Mouse (Mus musculus) hindbrain, postnatal 0 days (tissue): ENCODE measurements at regions not wholly inside any gene's neighbourhood (a gene's known extent, or its start where the extent isn't known, plus 50 kb on each side); places are given as distances from the start of the nearest gene placed in this dataset.

Experiments
- ATAC-seq: fragments of 200-750 bp; cut with Nextera tagmentation; 2 replicates; pipeline ENCODE4 v1.8.0; 2017; ENCODE audit warnings: mild to moderate bottlenecking, moderate TSS enrichment, moderate library complexity
- DNase-seq: peaks from one replicate; pipeline ENCODE4 v3.0.0-alpha.2; 2015; ENCODE audit warnings: low spot score
- H3K27ac ChIP-seq: fragments of 300-500 bp; sonication (generic); 2 replicates; pipeline ENCODE4 v1.5.1; 2014; ENCODE audit warnings: mild to moderate bottlenecking
- H3K27me3 ChIP-seq: fragments of 300-500 bp; sonication (generic); 2 replicates; pipeline ENCODE4 v1.6.1; 2014; ENCODE audit warnings: low read length, mixed read lengths; ENCODE audit not compliant: insufficient read depth
- H3K36me3 ChIP-seq: fragments of 300-500 bp; sonication (generic); 2 replicates; pipeline ENCODE4 v1.6.1; 2014; ENCODE audit warnings: low read length, mixed read lengths; ENCODE audit not compliant: insufficient read depth
- H3K4me1 ChIP-seq: fragments of 300-500 bp; sonication (generic); 2 replicates; pipeline ENCODE4 v1.6.1; 2014; ENCODE audit warnings: antibody characterized with exemption, low read length, mixed read lengths; ENCODE audit not compliant: insufficient read depth
- H3K4me2 ChIP-seq: fragments of 300-500 bp; sonication (generic); 2 replicates; pipeline ENCODE4 v1.6.1; 2014; ENCODE audit warnings: low read depth, mild to moderate bottlenecking, low read length, moderate library complexity, mixed read lengths
- H3K4me3 ChIP-seq: fragments of 300-500 bp; sonication (generic); 2 replicates; pipeline ENCODE4 v1.5.1; 2014; ENCODE audit warnings: low read length
- H3K9ac ChIP-seq: fragments of 300-500 bp; sonication (generic); replicated peaks from 2 replicates; pipeline ENCODE4 v1.6.1; 2014; ENCODE audit warnings: mild to moderate bottlenecking, low read length, moderate library complexity, mixed read lengths
- H3K9me3 ChIP-seq: fragments of 300-500 bp; sonication (generic); 2 replicates; pipeline ENCODE4 v1.6.1; 2016; ENCODE audit warnings: low read length, mixed read lengths
- CTCF ChIP-seq: IDR thresholded peaks from 2 replicates; pipeline ENCODE4 v1.5.1; 2016; ENCODE audit warnings: antibody characterized with exemption, control low read depth, low read depth
- WGBS: fragments of 180-500 bp; shearing (Covaris S2); extraction: QIAGEN DNeasy Blood & Tissue Kit; methylation state at CpG from one replicate; pipeline ENCODE4 v1.1.7; 2014; 5-methylcytosine and 5-hydroxymethylcytosine counted together

- Histone ChIP-seq H3K9ac (no peak overlapping the region), H3K9me3 (no peaks in the 10 kb centered on the region), H3K27ac (no peak overlapping the region), H3K36me3 (no peaks in the 10 kb centered on the region), H3K27me3 (no peaks in the 10 kb centered on the region), H3K4me3 (no peak overlapping the region), H3K4me2 (no peak overlapping the region), H3K4me1 (no peaks in the 10 kb centered on the region)
- no peak for TF ChIP-seq CTCF
- peak; percentile 66 for DNase-seq
- WGBS: 67% methylated on average over 10 of the region's 10 CpGs
- no peak for ATAC-seq
Measured at GRCm38 (mm10) chr7:125187011-125187740, 257.3 kb upstream of the Kdm8 start.

- no peaks in the 10 kb centered on the region for H3K9me3 ChIP-seq
- no peak overlapping the region for H3K27ac ChIP-seq
- no peaks in the 10 kb centered on the region for H3K4me1 ChIP-seq
- no peak overlapping the region for H3K9ac ChIP-seq
- WGBS: 62% methylated on average over 5 of the region's 5 CpGs
- no peaks in the 10 kb centered on the region for H3K36me3 ChIP-seq
- no peak overlapping the region for H3K4me3 ChIP-seq
- H3K4me2 ChIP-seq: no peak overlapping the region
- no peak for TF ChIP-seq CTCF
- ATAC-seq: no peak
- H3K27me3 ChIP-seq: no peaks in the 10 kb centered on the region
- DNase-seq: no peak
Measured at GRCm38 (mm10) chr7:125188986-125189385, 255.5 kb upstream of the Kdm8 start.

GRCm38 (mm10) chr7:125190067-125190466, 254.4 kb upstream of the Kdm8 start:
- DNase-seq (no peak), ATAC-seq (no peak)
- H3K4me2 ChIP-seq: no peak overlapping the region
- H3K4me3 ChIP-seq: no peak overlapping the region
- no peak for TF ChIP-seq CTCF
- WGBS: 90% methylated on average over 6 of the region's 6 CpGs
- no peaks in the 10 kb centered on the region for H3K36me3 ChIP-seq
- no peaks in the 10 kb centered on the region for H3K9me3 ChIP-seq
- H3K27ac ChIP-seq: no peak overlapping the region
- no peak overlapping the region for H3K9ac ChIP-seq
- H3K27me3 ChIP-seq: no peaks in the 10 kb centered on the region
- no peaks in the 10 kb centered on the region for H3K4me1 ChIP-seq

DNA sequence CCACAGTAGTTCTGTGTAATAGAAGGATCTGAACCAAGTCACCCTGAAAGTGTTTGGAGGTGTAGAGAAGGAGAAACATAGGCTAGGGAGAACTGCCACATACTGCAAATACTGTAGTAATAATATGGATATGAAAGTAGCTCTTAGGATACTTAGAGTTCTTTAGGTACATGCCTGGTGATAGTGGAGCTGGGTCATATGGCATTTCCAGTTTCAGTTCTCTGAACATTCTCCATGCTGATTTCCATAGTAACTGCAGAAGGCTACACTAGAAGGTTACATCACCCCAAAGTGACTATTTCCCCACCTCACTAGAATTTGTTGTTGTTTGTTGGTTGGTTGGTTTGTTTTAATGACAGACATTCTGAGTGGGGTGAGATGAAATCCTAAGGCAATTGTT, 253.2 kb upstream of the Kdm8 start:
- Histone ChIP-seq H3K27ac (no peak overlapping the region), H3K27me3 (no peaks in the 10 kb centered on the region), H3K4me3 (no peak overlapping the region), H3K4me2 (no peak overlapping the region), H3K9me3 (no peaks in the 10 kb centered on the region), H3K36me3 (no peaks in the 10 kb centered on the region), H3K9ac (no peak overlapping the region), H3K4me1 (no peaks in the 10 kb centered on the region)
- ATAC-seq: no peak
- no peak for TF ChIP-seq CTCF
- no peak for DNase-seq

DNA sequence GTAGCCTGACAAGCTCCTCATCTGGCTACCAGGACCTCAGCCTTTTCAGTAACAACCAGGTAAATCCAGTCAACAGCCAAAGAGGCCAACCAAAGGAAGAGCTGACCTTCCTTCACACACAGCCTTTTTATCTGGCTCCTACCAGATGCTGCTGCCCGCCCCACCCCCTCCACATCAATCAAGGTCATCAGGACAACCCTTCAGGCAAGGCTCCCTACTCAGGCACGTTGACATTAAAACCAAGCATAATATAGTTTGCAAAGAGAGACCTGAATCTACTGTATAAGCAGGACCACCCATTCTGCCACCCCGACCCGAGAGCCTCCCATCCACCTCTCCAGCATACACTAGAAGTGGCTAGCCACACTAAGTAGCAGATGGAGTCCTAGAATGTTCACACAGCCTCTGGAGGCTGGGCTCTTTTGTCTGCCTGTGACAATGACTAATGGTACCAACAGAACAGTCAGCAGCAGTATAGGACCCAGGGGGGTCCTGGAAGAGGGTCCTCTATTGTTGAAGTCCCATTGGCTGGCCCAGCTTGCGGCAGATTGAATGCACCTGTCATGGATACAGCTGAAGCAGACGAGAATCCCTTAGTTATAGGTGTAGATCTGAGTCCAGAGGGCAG, 233.0 kb upstream of the Kdm8 start:
- no peaks in the 10 kb centered on the region for H3K27me3 ChIP-seq
- WGBS: 50% methylated on average over 6 of the region's 6 CpGs
- H3K36me3 ChIP-seq: no peaks in the 10 kb centered on the region
- TF ChIP-seq CTCF: no peak
- H3K4me1 ChIP-seq: no peaks in the 10 kb centered on the region
- no peaks in the 10 kb centered on the region for H3K9me3 ChIP-seq
- no peak for DNase-seq
- H3K27ac ChIP-seq: no peak overlapping the region
- H3K4me2 ChIP-seq: no peak overlapping the region
- no peak overlapping the region for H3K9ac ChIP-seq
- ATAC-seq: no peak
- no peak overlapping the region for H3K4me3 ChIP-seq

DNA sequence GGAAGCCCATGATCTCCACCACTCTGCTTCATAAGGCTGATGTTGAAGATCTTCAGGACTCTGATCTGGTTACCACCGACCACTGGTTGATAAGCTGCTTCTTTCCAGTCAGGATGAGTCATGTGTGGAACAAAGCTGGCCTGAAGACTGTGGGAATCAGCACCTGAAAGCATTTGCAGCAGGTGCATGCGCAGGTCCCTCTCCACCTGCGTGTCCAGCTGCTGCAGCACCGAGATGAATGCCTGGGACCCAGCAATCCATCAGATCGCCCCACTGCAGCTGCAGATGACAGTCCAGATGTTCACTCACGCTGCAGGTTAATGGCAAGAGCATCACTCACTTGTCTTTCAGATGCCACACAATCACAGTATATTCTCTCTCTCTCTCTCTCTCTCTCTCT, 230.4 kb upstream of the Kdm8 start:
- H3K27ac ChIP-seq: no peak overlapping the region

DNA sequence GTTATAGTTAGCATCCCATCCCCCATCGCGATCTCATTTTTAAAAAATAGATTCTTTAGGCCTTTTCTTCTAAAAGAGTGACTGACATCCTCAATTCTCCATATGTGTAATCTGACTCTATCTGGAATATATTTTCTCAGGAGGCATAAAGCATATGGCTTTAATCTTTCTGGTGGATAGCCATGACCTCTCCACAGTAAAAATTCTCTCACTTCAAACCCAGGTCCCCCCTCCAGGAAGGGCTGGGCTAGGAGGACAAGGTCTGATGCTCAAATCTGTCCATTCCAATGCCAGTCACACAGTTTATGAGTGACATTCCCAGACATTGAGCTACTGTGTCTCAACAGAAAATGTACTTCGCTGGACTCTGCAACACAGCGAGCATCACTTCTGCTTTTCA, 226.8 kb upstream of the Kdm8 start:
- no peak overlapping the region for H3K9ac ChIP-seq
- WGBS: 85% methylated on average over 4 of the region's 4 CpGs
- TF ChIP-seq CTCF: no peak
- no peaks in the 10 kb centered on the region for H3K9me3 ChIP-seq
- ATAC-seq (no peak), DNase-seq (no peak)
- no peak overlapping the region for H3K4me2 ChIP-seq
- H3K36me3 ChIP-seq: no peaks in the 10 kb centered on the region
- no peak overlapping the region for H3K27ac ChIP-seq
- H3K27me3 ChIP-seq: no peaks in the 10 kb centered on the region
- no peak overlapping the region for H3K4me3 ChIP-seq
- H3K4me1 ChIP-seq: no peaks in the 10 kb centered on the region

More for the DNA sequence above, 230.4 kb upstream of the Kdm8 start:
- no peak for TF ChIP-seq CTCF
- no peaks in the 10 kb centered on the region for H3K27me3 ChIP-seq
- no peak overlapping the region for H3K4me3 ChIP-seq
- H3K4me2 ChIP-seq: no peak overlapping the region
- H3K9ac ChIP-seq: no peak overlapping the region
- H3K36me3 ChIP-seq: no peaks in the 10 kb centered on the region
- ATAC-seq: no peak
- no peak for DNase-seq
- no peaks in the 10 kb centered on the region for H3K9me3 ChIP-seq
- no peaks in the 10 kb centered on the region for H3K4me1 ChIP-seq
- WGBS: 79% methylated on average over 6 of the region's 6 CpGs
